Mouse (Mus musculus) liver, postnatal 0 days (tissue): Measurements from ENCODE around the gene H2-Ob. TPM values are rescaled to one million over a fixed set of nuclear protein-coding genes. Genes with fewer than 3 reads are reported as not detected.
A peak's percentile ranks its signal among the peaks of the same experiment; 100 is the strongest.

Experiments used
- ATAC-seq: fragments of 200-750 bp; cut with Nextera tagmentation; 2 replicates; pipeline ENCODE4 v1.8.0; 2017; ENCODE audit warnings: mild to moderate bottlenecking, moderate library complexity
- DNase-seq: peaks from one replicate; pipeline ENCODE4 v3.0.0-alpha.2; 2016
- H3K27ac ChIP-seq: fragments of 300-500 bp; sonication (generic); 2 replicates; pipeline ENCODE4 v1.5.1; 2014; ENCODE audit warnings: antibody characterized with exemption, moderate library complexity, mild to moderate bottlenecking, low read depth
- H3K27me3 ChIP-seq: fragments of 300-500 bp; sonication (generic); 2 replicates; pipeline ENCODE4 v1.6.1; 2014; ENCODE audit warnings: low read length, control low read depth, mixed read lengths; ENCODE audit not compliant: insufficient read depth
- H3K36me3 ChIP-seq: fragments of 300-500 bp; sonication (generic); replicated peaks from 2 replicates; pipeline ENCODE4 v1.6.1; 2014; ENCODE audit warnings: mild to moderate bottlenecking, control low read depth, low read length, moderate library complexity, mixed read lengths; ENCODE audit not compliant: insufficient read depth
- H3K4me1 ChIP-seq: fragments of 300-500 bp; sonication (generic); 2 replicates; pipeline ENCODE4 v1.6.1; 2014; ENCODE audit warnings: antibody characterized with exemption, mild to moderate bottlenecking, control low read depth; ENCODE audit not compliant: insufficient read depth
- H3K4me2 ChIP-seq: fragments of 300-500 bp; sonication (generic); 2 replicates; pipeline ENCODE4 v1.6.1; 2014; ENCODE audit warnings: low read depth, mild to moderate bottlenecking, low read length, moderate library complexity, mixed read lengths
- H3K4me3 ChIP-seq: fragments of 300-500 bp; sonication (generic); 2 replicates; pipeline ENCODE4 v1.5.1; 2014; ENCODE audit warnings: low read depth, low read length
- H3K9ac ChIP-seq: fragments of 300-500 bp; sonication (generic); replicated peaks from 2 replicates; pipeline ENCODE4 v1.6.1; 2014; ENCODE audit warnings: mild to moderate bottlenecking, moderate library complexity
- H3K9me3 ChIP-seq: fragments of 300-500 bp; sonication (generic); 2 replicates; pipeline ENCODE4 v1.6.1; 2016; ENCODE audit warnings: mild to moderate bottlenecking, control low read depth, low read length, mixed read lengths
- CTCF ChIP-seq: sonication (generic); IDR thresholded peaks from 2 replicates; pipeline ENCODE4 v1.5.1; 2016; ENCODE audit warnings: antibody characterized with exemption, low read depth
- EP300 ChIP-seq: IDR thresholded peaks from 2 replicates; pipeline ENCODE4 v1.6.1; 2016; ENCODE audit warnings: antibody characterized with exemption, low read depth, mild to moderate bottlenecking
- WGBS: fragments of 180-500 bp; shearing (Covaris S2); extraction: QIAGEN DNeasy Blood & Tissue Kit; methylation state at CpG from one replicate; pipeline ENCODE4 v1.1.7; 2014; ENCODE audit not compliant: insufficient replicate concordance; 5-methylcytosine and 5-hydroxymethylcytosine counted together
- polyA plus RNA-seq: library from polyadenylated mRNA; unstranded; fragments of >200 nt; fragmentation: Nextera tagmentation; extraction: Ambion mirVana; gene quantifications from 2 replicates; pipeline ENCODE4 v1.2.1, GENCODE M21; 2015

The H2-Ob gene
- polyA plus RNA-seq, 1 experiment from 2014 or later, result 1.1 TPM

- Histone ChIP-seq H3K27ac (no peak overlapping the region), H3K36me3 (peaks cover 4% of the 10 kb centered on the region; the same call in 1 of the 2 replicates), H3K4me1 (peaks cover 16% of the 10 kb centered on the region), H3K4me2 (no peak overlapping the region), H3K9ac (no peak overlapping the region), H3K27me3 (peaks cover 3% of the 10 kb centered on the region; the same call in 1 of the 2 replicates), H3K4me3 (no peak overlapping the region), H3K9me3 (no peaks in the 10 kb centered on the region)
- 82% methylated on average over 16 of the region's 16 CpGs for whole genome bisulfite sequencing
- DNase-seq (no peak), ATAC-seq (no peak)
- TF ChIP-seq CTCF (no peak), EP300 (no peak)
Observed at GRCm38 (mm10) chr17:34200772-34201505, 37.8 kb upstream of the H2-Ob start.

- H3K27ac ChIP-seq, result no peak overlapping the region
- no peak overlapping the region for H3K4me2 ChIP-seq
- H3K27me3 ChIP-seq, result peaks cover 3% of the 10 kb centered on the region; the same call in 1 of the 2 replicates
- no peak for DNase-seq
- 78% methylated on average over 7 of the region's 7 CpGs for WGBS
- no peak for ATAC-seq
- H3K9me3 ChIP-seq, result no peaks in the 10 kb centered on the region
- no peak overlapping the region for H3K9ac ChIP-seq
- no peak for TF ChIP-seq EP300
- no peak for TF ChIP-seq CTCF
- H3K4me3 ChIP-seq, result no peak overlapping the region
- peaks cover 16% of the 10 kb centered on the region for H3K4me1 ChIP-seq
- peaks cover under 1% of the 10 kb centered on the region; the same call in 1 of the 2 replicates for H3K36me3 ChIP-seq
Observed at GRCm38 (mm10) chr17:34201506-34202055, 37.1 kb upstream of the H2-Ob start.

GRCm38 (mm10) chr17:34202760-34203442 is 35.8 kb upstream of the H2-Ob start:
- ATAC-seq (no peak), DNase-seq (no peak)
- 81% methylated on average over 4 of the region's 4 CpGs for WGBS
- Histone ChIP-seq H3K4me1 (peaks cover 13% of the 10 kb centered on the region), H3K4me2 (no peak overlapping the region), H3K27me3 (no peaks in the 10 kb centered on the region), H3K9me3 (no peaks in the 10 kb centered on the region), H3K27ac (no peak overlapping the region), H3K9ac (no peak overlapping the region), H3K4me3 (no peak overlapping the region), H3K36me3 (no peaks in the 10 kb centered on the region; the same call in 1 of the 2 replicates)
- no peak for TF ChIP-seq CTCF

GRCm38 (mm10) chr17:34203444-34203843 is 35.3 kb upstream of the H2-Ob start, which contains the start of gene Tap2:
Gene Tap2 (plus strand): TSS chr17:34203527.
- Histone ChIP-seq H3K36me3 (no peaks in the 10 kb centered on the region; the same call in 1 of the 2 replicates), H3K27ac (peak within 1 kb of the TSS; percentile 69; the same call in 1 of the 2 replicates), H3K4me2 (peak within 1 kb of the TSS; percentile 97), H3K4me1 (peaks cover 10% of the 10 kb centered on the region), H3K9ac (peak within 1 kb of the TSS; percentile 83), H3K4me3 (peak within 1 kb of the TSS; percentile 89), H3K9me3 (no peaks in the 10 kb centered on the region), H3K27me3 (no peaks in the 10 kb centered on the region)
- no peak for TF ChIP-seq EP300
- TF ChIP-seq CTCF, result no peak
- no peak for DNase-seq
- WGBS, result 77% methylated on average over 5 of the region's 5 CpGs
- no peak for ATAC-seq

GRCm38 (mm10) chr17:34204303-34205010 is 34.2 kb upstream of the H2-Ob start:
- H3K27ac ChIP-seq, result peak overlapping the region; percentile 69
- peak overlapping the region; percentile 89 for H3K4me3 ChIP-seq
- ATAC-seq (peak; percentile 75), DNase-seq (peak; percentile 92)
- H3K27me3 ChIP-seq, result no peaks in the 10 kb centered on the region
- peak overlapping the region; percentile 97 for H3K4me2 ChIP-seq
- peaks cover 7% of the 10 kb centered on the region for H3K4me1 ChIP-seq
- no peaks in the 10 kb centered on the region for H3K9me3 ChIP-seq
- WGBS, result under 1% methylated on average over 44 of the region's 44 CpGs
- H3K36me3 ChIP-seq, result no peaks in the 10 kb centered on the region; the same call in 1 of the 2 replicates
- H3K9ac ChIP-seq, result peak overlapping the region; percentile 83
- TF ChIP-seq CTCF, result peak; percentile 96
- no peak for TF ChIP-seq EP300
